Mouse (Mus musculus) telencephalon, adult 2 months (tissue): ENCODE results near the gene Lrrc8b.

Experiments used
- DNase-seq: peaks from one replicate; pipeline ENCODE4 v3.0.0-alpha.2; 2011; ENCODE audit warnings: low read depth, low spot score

Gene Lrrc8b

GRCm38 (mm10) chr5:105518626-105519095 lies 103.1 kb downstream of the Lrrc8b start:
- peak; percentile 24 for DNase-seq

DNA sequence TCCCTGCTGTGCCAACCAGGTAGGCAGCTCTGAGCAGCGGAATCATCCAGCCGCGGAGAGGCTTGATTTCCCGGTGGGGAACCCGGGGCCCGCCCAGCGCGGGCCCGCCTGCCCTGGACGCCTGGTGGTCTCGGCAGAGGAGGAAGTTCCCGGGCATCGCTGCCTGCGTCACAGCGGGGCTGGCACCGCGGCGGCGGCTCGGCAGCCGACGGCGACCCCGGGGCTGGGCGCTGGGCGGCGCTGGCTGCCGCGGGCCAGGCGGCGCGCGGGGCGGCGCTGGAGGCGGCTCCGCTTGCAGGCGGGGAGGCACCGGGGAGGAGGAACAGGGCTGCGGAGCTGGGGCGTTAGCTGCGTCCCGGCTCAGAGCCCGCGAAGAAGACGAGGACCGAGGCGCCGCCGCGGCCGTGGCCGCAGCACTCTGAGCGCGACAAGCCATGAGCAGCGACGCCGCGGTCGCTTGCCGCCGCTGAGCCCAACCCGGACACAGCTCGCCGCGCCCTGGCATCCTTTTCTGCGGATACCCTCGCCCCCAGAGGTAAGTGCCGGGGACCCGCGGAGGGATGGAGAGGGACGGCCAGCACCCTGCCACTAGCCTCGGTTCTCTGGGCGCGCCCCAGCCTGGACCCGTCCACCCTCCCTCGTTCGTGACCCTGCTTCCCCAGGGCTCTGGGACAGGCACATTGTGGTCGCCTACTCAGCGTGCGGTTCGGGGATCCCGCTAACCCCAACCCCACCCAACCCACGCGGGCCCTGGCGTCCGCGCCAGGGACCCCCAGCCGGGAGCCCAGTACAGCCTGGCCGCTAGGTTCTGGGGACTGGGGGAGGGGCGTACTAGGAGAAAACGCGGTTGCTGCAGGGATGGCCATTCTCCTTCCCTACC lies 103.8 kb downstream of the Lrrc8b start, which contains the start of gene Lrrc8c:
Gene Lrrc8c (plus strand): TSS at position 293 of the 880 bp plus-strand sequence.
- peak; percentile 53 for DNase-seq

- no peak for DNase-seq
These were observed 104.4 kb downstream of the Lrrc8b start for GRCm38 (mm10) chr5:105519976-105520300.

DNA sequence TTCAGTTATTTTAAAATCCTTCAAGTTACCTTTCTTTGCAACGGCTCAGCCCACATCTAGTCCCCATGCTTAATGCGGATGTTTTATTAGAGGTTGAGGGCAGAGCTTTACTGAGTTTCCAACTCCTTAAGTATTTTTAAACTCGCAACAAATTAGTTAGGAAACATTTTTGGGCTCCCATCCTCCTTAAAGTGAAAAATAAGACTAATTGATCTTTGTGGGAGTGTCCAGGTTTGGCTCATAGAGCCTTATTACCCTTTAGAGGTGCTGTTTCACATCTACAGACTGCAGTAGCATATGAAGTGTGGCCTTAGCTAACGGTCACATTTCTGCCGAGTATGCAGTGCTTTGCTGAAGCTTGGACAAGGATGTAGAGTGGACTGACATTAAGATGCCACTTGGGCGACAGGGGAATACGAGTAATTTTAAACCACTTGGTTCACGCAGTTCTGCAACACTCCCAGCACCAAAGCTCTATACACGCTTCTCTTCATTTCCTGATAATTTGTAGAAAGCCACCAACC lies 104.9 kb downstream of the Lrrc8b start:
- DNase-seq, result no peak

GRCm38 (mm10) chr5:105523452-105523851 lies 107.9 kb downstream of the Lrrc8b start:
- no peak for DNase-seq

DNA sequence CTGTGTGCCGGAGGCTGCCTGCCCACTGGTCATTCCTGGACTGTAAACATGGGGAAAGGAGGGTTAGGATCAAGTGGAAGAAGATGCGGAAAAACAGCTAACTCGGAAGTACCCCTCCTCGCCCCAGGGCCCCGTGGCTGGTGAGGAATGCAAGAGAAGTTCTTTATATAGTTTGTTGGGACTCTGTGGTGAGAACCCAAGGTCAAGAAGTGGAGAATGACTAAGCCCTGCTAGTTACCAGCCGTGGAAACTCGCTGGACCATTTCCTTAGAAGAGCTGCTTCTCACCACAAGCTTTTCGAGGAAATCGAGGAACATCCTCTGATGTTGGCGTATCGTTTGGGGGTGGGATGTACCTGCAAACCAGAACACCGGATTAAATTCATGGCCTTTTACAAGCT lies 109.4 kb downstream of the Lrrc8b start:
- no peak for DNase-seq

- no peak for DNase-seq
These were observed 110.6 kb downstream of the Lrrc8b start for GRCm38 (mm10) chr5:105526107-105526645.

- DNase-seq, result no peak
These were observed 111.2 kb downstream of the Lrrc8b start for GRCm38 (mm10) chr5:105526766-105527165.

- DNase-seq, result no peak
These were observed 112.1 kb downstream of the Lrrc8b start for GRCm38 (mm10) chr5:105527477-105528331.

DNA sequence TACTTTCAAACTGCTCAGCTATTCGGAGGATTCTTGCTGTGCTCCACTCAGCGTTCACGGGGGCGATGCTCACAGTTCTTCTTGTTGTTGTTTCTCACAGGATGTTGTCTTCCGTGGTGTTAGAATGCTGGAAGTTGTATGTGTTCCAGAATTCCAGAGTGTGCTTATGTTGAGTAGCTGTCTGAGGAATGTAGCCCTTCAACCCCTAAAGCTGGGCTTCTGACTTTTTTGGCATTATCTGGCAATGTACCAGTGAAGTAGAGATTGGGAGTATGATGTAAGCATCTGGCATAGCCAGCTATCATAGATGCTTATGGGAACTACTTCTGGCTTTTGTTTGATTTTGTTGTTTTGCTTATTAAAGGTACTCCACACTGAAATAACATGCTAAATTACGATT lies 115.0 kb downstream of the Lrrc8b start:
- DNase-seq, result no peak

GRCm38 (mm10) chr5:105535186-105535585 lies 119.6 kb downstream of the Lrrc8b start:
- DNase-seq, result no peak

GRCm38 (mm10) chr5:105536172-105536571 lies 120.6 kb downstream of the Lrrc8b start:
- DNase-seq, result no peak

DNA sequence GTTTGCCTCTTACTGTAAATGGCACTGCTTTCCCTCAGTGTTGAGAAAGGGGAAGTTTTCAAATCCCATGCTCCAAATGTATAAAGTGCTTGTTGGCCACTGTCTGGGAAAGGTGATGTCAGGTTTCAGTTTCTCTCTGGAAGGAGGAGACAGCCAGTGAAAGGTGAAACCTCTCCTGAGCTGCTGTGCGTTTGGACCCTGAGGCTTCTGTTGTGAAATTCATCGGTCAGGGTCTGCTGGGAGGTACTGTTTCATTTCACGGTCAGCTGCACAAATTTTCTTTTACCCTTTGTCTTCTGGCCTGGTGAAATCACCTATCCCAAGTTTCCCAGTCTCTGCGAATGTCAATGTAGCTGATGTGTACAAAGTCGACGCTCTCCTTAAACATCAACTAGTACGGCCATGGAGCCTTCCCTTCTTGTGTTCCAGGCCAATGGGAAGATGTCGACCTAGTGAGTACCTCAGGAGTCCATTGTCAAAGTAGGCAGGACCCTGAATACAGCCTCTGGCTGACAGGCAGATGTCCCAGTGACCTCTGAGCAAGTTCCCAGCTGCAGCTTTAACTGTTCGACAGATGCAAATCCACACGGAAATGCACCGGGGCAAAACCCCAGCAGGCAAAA lies 121.6 kb downstream of the Lrrc8b start:
- no peak for DNase-seq
